Mouse (Mus musculus): ENCODE results near the gene Gm17268. TPM values are rescaled to one million over a fixed set of nuclear protein-coding genes. Genes with fewer than 3 reads are reported as not detected.

Gm17268 gene
- total and polyA plus RNA-seq, 2 experiments from 2014 or later = not detected

DNA sequence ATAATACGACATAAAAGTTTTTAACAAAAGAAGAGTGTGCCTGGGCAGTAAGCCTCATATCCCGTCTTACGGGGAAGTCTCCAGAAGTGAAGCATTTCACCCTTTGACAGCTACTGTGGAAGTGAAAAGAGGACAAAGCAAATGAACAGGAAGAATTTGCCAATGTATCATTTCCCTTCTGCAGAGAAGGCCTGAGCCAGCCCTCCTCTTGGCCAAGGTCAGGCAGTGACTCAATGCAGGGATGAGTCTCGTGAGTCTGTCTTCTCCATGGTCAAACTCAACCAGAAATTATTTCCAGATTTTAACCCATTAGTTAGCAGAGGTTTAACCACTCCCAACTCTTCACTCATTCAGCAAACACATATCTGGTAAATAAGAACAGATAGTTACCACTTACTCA, 14.6 kb downstream of the Gm17268 start:
- Histone ChIP-seq H3K4me1 (ENCODE audit: insufficient read depth, low read length) (no peaks in the 10 kb centered on the region), H3K27ac (ENCODE audit: low read depth, low read length) (no peak overlapping the region), H3K9me3 (ENCODE audit: low read length) (no peaks in the 10 kb centered on the region), H3K4me2 (ENCODE audit: low read depth, low read length, poor library complexity, severe bottlenecking) (no peak overlapping the region), H3K4me3 (ENCODE audit: low read depth, low read length) (no peak overlapping the region), H3K36me3 (ENCODE audit: insufficient read depth, low read length) (no peaks in the 10 kb centered on the region), H3K27me3 (ENCODE audit: insufficient read depth, low read length) (no peaks in the 10 kb centered on the region), H3K9ac (replicated peaks; ENCODE audit: low read length, poor library complexity, severe bottlenecking) (no peak overlapping the region)
- WGBS = 84% methylated on average over 4 of the region's 4 CpGs
- DNase-seq (ENCODE audit: low spot score) (no peak), ATAC-seq (ENCODE audit: low FRiP score) (no peak)
- no peak for TF ChIP-seq CTCF (IDR thresholded peaks at IDR 0.05)

DNA sequence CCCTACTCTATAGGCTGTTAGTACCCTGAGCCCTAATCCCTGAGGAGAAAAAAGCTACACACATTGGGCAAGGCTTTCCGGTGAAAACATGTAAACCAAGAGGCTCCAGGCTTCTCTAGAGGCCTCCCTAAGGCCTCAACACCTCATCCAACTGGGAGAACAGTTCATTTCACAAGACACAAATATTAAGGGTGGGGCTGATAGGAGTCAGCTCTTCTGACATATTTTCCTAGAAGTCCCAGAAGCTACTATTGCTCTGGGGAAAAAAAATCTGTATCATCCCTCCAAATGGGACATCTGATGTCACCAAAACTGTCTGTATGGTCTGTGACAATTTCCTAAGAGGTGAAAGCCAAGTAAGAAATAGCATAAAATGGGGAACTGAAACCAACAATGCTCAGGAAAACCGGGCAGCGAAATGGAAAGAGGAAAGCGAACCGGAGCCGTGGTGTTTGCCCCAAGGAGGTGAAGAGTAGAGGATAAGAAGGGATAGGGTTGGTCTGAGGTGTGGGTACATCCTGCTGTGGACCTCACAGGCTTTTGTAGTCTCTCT, 15.8 kb downstream of the Gm17268 start:
- no peak overlapping the region for H3K4me3 ChIP-seq (ENCODE audit: low read depth, low read length)
- no peaks in the 10 kb centered on the region for H3K36me3 ChIP-seq (ENCODE audit: insufficient read depth, low read length)
- ATAC-seq (ENCODE audit: low FRiP score) (no peak), DNase-seq (ENCODE audit: low spot score) (no peak)
- no peaks in the 10 kb centered on the region for H3K27me3 ChIP-seq (ENCODE audit: insufficient read depth, low read length)
- H3K9me3 ChIP-seq (ENCODE audit: low read length) = no peaks in the 10 kb centered on the region
- TF ChIP-seq CTCF (IDR thresholded peaks at IDR 0.05) = no peak
- no peak overlapping the region for H3K27ac ChIP-seq (ENCODE audit: low read depth, low read length)
- no peak overlapping the region for H3K4me2 ChIP-seq (ENCODE audit: low read depth, low read length, poor library complexity, severe bottlenecking)
- H3K9ac ChIP-seq (replicated peaks; ENCODE audit: low read length, poor library complexity, severe bottlenecking) = no peak overlapping the region
- WGBS = 92% methylated on average over 6 of the region's 6 CpGs
- H3K4me1 ChIP-seq (ENCODE audit: insufficient read depth, low read length) = no peaks in the 10 kb centered on the region

DNA sequence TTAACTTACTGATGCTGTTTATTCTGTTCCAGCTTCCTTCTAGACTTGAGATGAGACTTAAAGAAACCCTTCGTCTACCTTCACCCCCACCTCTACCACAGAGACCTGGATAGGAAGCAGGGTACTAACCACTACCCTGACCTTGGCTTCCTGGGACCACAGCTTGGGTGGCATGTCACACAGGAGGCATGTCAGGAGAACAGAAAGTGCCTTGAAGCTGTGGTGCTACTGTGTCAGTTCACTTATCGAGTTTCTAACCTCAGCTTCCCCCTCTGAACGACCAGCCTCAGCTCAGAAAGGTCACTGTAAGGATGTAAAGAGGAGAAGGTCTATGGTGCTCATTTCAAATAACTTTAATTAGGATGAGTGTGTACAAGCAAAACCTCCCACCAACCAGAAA, 17.0 kb downstream of the Gm17268 start:
- Histone ChIP-seq H3K4me3 (ENCODE audit: low read depth, low read length) (no peak overlapping the region), H3K4me2 (ENCODE audit: low read depth, low read length, poor library complexity, severe bottlenecking) (no peak overlapping the region), H3K9ac (replicated peaks; ENCODE audit: low read length, poor library complexity, severe bottlenecking) (no peak overlapping the region), H3K27me3 (ENCODE audit: insufficient read depth, low read length) (no peaks in the 10 kb centered on the region), H3K9me3 (ENCODE audit: low read length) (no peaks in the 10 kb centered on the region), H3K4me1 (ENCODE audit: insufficient read depth, low read length) (no peaks in the 10 kb centered on the region), H3K36me3 (ENCODE audit: insufficient read depth, low read length) (no peaks in the 10 kb centered on the region), H3K27ac (ENCODE audit: low read depth, low read length) (no peak overlapping the region)
- ATAC-seq (ENCODE audit: low FRiP score) (no peak), DNase-seq (ENCODE audit: low spot score) (no peak)
- TF ChIP-seq CTCF (IDR thresholded peaks at IDR 0.05) = no peak
- 78% methylated on average over 3 of the region's 3 CpGs for WGBS

DNA sequence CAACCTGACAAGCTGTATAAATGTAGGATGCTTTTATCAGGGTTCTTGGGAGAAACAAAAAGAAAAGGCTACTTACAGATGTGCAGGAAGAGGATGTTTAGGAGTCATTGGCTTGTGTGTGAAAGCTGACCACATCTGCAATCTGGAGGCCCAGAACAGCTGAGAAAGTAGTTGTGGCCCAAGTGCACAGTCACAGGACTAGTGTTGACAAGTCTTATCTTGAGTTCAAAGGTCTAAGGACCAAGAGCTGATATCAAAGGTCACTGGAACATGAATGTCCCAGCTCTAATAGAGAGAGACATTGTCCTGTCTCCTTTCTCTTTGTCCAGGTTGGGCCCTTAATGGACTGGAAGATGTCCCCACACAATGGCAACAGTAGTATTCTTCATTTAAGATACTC, 18.6 kb downstream of the Gm17268 start:
- no peak for DNase-seq (ENCODE audit: low spot score)
- Histone ChIP-seq H3K4me1 (ENCODE audit: insufficient read depth, low read length) (no peaks in the 10 kb centered on the region), H3K27ac (ENCODE audit: low read depth, low read length) (no peak overlapping the region), H3K9me3 (ENCODE audit: low read length) (no peaks in the 10 kb centered on the region), H3K4me3 (ENCODE audit: low read depth, low read length) (no peak overlapping the region), H3K36me3 (ENCODE audit: insufficient read depth, low read length) (no peaks in the 10 kb centered on the region), H3K4me2 (ENCODE audit: low read depth, low read length, poor library complexity, severe bottlenecking) (no peak overlapping the region), H3K9ac (replicated peaks; ENCODE audit: low read length, poor library complexity, severe bottlenecking) (no peak overlapping the region), H3K27me3 (ENCODE audit: insufficient read depth, low read length) (no peaks in the 10 kb centered on the region)
- no peak for ATAC-seq (ENCODE audit: low FRiP score)
- no peak for TF ChIP-seq CTCF (IDR thresholded peaks at IDR 0.05)

DNA sequence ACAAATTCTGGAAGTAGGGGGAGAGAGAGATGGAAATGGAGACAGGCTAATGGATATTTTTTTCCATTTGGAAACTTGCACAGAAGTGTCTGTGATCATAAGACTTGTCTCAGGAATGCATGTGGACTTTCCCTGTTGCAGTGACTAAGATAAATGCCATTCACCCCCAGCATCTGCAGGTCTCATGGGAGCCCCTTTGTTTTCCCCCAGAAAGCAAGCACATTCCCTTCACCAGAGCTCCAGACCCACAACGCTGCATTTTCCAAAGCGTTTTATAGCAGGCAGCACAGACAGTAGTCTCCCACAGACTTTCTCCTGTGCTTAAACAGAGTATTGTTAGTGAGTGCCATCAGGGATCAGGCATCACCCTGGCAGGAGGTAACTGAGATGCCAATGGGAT, 19.0 kb downstream of the Gm17268 start:
- Histone ChIP-seq H3K4me1 (ENCODE audit: insufficient read depth, low read length) (no peaks in the 10 kb centered on the region), H3K9ac (replicated peaks; ENCODE audit: low read length, poor library complexity, severe bottlenecking) (no peak overlapping the region), H3K27me3 (ENCODE audit: insufficient read depth, low read length) (no peaks in the 10 kb centered on the region), H3K36me3 (ENCODE audit: insufficient read depth, low read length) (no peaks in the 10 kb centered on the region), H3K9me3 (ENCODE audit: low read length) (no peaks in the 10 kb centered on the region), H3K4me3 (ENCODE audit: low read depth, low read length) (no peak overlapping the region), H3K4me2 (ENCODE audit: low read depth, low read length, poor library complexity, severe bottlenecking) (no peak overlapping the region), H3K27ac (ENCODE audit: low read depth, low read length) (no peak overlapping the region)
- no peak for TF ChIP-seq CTCF (IDR thresholded peaks at IDR 0.05)
- ATAC-seq (ENCODE audit: low FRiP score) (no peak), DNase-seq (ENCODE audit: low spot score) (no peak)
- WGBS = 41% methylated on average over 2 of the region's 2 CpGs

DNA sequence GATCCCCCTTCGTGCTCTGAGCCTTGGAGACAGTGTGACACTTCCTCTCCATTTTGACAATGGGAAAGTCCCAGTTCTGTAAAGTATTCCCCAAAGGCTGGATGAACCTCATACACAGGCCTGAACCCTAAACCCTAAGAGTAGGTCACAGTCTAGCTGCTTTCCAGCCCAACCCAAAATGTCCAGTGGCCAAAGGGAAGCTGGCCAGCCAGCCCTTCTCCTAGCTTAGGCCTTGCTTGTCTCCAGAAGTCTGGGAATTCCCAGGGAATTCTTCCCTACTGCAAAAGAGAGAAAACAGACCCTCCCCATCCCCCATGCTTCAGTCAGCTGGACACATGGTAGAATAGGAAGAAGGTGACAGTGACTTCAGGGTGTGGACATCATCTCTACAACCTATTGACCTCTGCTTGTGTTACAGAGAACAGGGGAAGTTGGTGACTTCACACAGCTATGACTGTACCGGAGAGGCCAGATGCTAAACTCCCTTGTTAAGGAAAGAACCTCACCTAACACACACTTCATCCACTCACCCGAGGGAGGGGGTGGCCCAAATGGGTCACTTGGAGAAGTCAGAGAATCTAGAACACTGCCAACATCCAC, 22.1 kb downstream of the Gm17268 start:
- Histone ChIP-seq H3K4me3 (ENCODE audit: low read depth, low read length) (no peak overlapping the region), H3K36me3 (ENCODE audit: insufficient read depth, low read length) (no peaks in the 10 kb centered on the region), H3K9me3 (ENCODE audit: low read length) (no peaks in the 10 kb centered on the region), H3K4me2 (ENCODE audit: low read depth, low read length, poor library complexity, severe bottlenecking) (no peak overlapping the region), H3K9ac (replicated peaks; ENCODE audit: low read length, poor library complexity, severe bottlenecking) (no peak overlapping the region), H3K4me1 (ENCODE audit: insufficient read depth, low read length) (no peaks in the 10 kb centered on the region), H3K27me3 (ENCODE audit: insufficient read depth, low read length) (no peaks in the 10 kb centered on the region), H3K27ac (ENCODE audit: low read depth, low read length) (no peak overlapping the region)
- DNase-seq (ENCODE audit: low spot score) = no peak
- TF ChIP-seq CTCF (IDR thresholded peaks at IDR 0.05) = no peak
- ATAC-seq (ENCODE audit: low FRiP score) = no peak
- WGBS = 81% methylated on average over 3 of the region's 3 CpGs

Data from midbrain, postnatal 0 days (tissue).